Mouse (Mus musculus) liver, adult 2 months (tissue): Measurements from ENCODE around the gene Lekr1.

Experiments used
- CTCF ChIP-seq: fragments of 200-500 bp; IDR thresholded peaks from 2 replicates; pipeline ENCODE4 v1.5.1; 2011; ENCODE audit warnings: low read depth, low read length, control low read depth
- POLR2A ChIP-seq: fragments of 200-500 bp; IDR thresholded peaks from 2 replicates; pipeline ENCODE4 v1.6.1; 2011; ENCODE audit warnings: low read length, control low read depth; ENCODE audit not compliant: insufficient read depth; ENCODE audit errors: extremely low read depth

DNA sequence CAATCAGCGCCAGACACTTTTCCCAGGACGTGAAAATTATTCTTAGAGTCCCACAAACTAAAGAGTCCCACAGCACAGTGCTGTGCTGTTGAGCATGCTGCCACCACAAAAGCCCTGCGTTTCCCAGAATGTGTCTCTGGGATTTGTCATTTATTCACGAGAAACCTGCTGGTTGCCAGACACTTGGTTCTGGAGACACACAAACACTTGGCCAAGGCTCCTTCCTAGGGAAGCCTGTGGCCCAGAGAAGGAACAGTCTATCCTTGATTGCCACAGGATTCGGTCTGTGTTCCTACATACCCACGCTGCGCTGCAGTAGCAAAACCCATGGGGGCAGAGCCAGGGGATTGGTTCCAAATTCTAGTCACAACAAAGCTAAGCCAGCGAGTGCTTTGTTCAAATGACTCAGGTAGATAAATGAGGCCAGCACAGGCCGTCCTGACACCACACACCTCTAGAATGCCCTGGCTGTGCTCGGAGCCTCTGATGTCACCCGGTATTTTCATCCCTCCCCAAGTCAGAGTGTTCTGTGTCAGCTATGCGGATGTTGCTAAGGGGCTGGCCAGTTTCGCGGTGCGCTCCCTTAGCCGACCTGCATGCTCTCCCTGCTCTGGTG is 197.8 kb downstream of the Lekr1 start:
- TF ChIP-seq CTCF (no peak), POLR2A (no peak)
